Mouse (Mus musculus): ENCODE data around the gene Eif5. TPM values are rescaled to one million over a fixed set of nuclear protein-coding genes. Genes with fewer than 3 reads are reported as not detected.
"Not testable (repeated sequence)": the region's sequence is repeated elsewhere in the genome, so short reads cannot be mapped to it uniquely, and the experiment has no call there.

The Eif5 gene
- polyA plus RNA-seq (2016; fragmentation: Nextera tagmentation; extraction: Ambion mirVana): 602 and 657 TPM in 2 replicates

- Histone ChIP-seq H3K27me3 (no peaks in the 10 kb centered on the region), H3K9ac (peak within 1 kb of the TSS; percentile 97), H3K9me3 (no peaks in the 10 kb centered on the region), H3K4me2 (replicated peaks) (peak within 1 kb of the TSS; percentile 86), H3K4me3 (peak within 1 kb of the TSS; percentile 92), H3K36me3 (peaks cover 38% of the 10 kb centered on the region), H3K4me1 (peaks cover 22% of the 10 kb centered on the region), H3K27ac (peak within 1 kb of the TSS; percentile 97)
- ATAC-seq (ENCODE audit: insufficient number of reproducible peaks, insufficient read depth, low FRiP score, low TSS enrichment): peak; percentile 100
- under 1% methylated on average over 34 of the region's 47 CpGs for WGBS
Observed at GRCm38 (mm10) chr12:111537796-111538291, at the start of gene Eif5. Eif5 (plus strand) TSS chr12:111538016.

GRCm38 (mm10) chr12:111489261-111489865 is 48.5 kb upstream of the Eif5 start:
- Histone ChIP-seq H3K4me2 (replicated peaks) (no peak overlapping the region), H3K4me1 (peaks cover 21% of the 10 kb centered on the region), H3K4me3 (no peak overlapping the region), H3K27ac (no peak overlapping the region), H3K9me3 (no peaks in the 10 kb centered on the region), H3K27me3 (peaks cover 17% of the 10 kb centered on the region; the same call in 1 of the 2 replicates), H3K36me3 (no peaks in the 10 kb centered on the region), H3K9ac (no peak overlapping the region)
- 67% methylated on average over 11 of the region's 11 CpGs for WGBS
- no peak for ATAC-seq (ENCODE audit: insufficient number of reproducible peaks, insufficient read depth, low FRiP score, low TSS enrichment)

GRCm38 (mm10) chr12:111494931-111495330 is 42.9 kb upstream of the Eif5 start:
- no peak overlapping the region for H3K4me3 ChIP-seq
- no peaks in the 10 kb centered on the region for H3K9me3 ChIP-seq
- H3K36me3 ChIP-seq: no peaks in the 10 kb centered on the region
- H3K27ac ChIP-seq: no peak overlapping the region
- no peak overlapping the region for H3K9ac ChIP-seq
- no peaks in the 10 kb centered on the region for H3K4me1 ChIP-seq
- no peaks in the 10 kb centered on the region for H3K27me3 ChIP-seq
- no peak overlapping the region for H3K4me2 ChIP-seq (replicated peaks)
- ATAC-seq (ENCODE audit: insufficient number of reproducible peaks, insufficient read depth, low FRiP score, low TSS enrichment): no peak
- WGBS: 71% methylated on average over 4 of the region's 4 CpGs

- no peaks in the 10 kb centered on the region for H3K4me1 ChIP-seq
- 56% methylated on average over 2 of the region's 2 CpGs for WGBS
- no peak overlapping the region for H3K4me3 ChIP-seq
- H3K27ac ChIP-seq: no peak overlapping the region
- H3K27me3 ChIP-seq: no peaks in the 10 kb centered on the region
- no peak overlapping the region for H3K4me2 ChIP-seq (replicated peaks)
- no peaks in the 10 kb centered on the region for H3K36me3 ChIP-seq
- no peak overlapping the region for H3K9ac ChIP-seq
- H3K9me3 ChIP-seq: no peaks in the 10 kb centered on the region
- no peak for ATAC-seq (ENCODE audit: insufficient number of reproducible peaks, insufficient read depth, low FRiP score, low TSS enrichment)
Observed at GRCm38 (mm10) chr12:111497076-111497475, 40.7 kb upstream of the Eif5 start.

GRCm38 (mm10) chr12:111499617-111500016 is 38.2 kb upstream of the Eif5 start:
- Histone ChIP-seq H3K27me3 (no peaks in the 10 kb centered on the region), H3K36me3 (no peaks in the 10 kb centered on the region), H3K4me3 (no peak overlapping the region), H3K4me2 (replicated peaks) (no peak overlapping the region), H3K9me3 (no peaks in the 10 kb centered on the region), H3K9ac (no peak overlapping the region), H3K27ac (no peak overlapping the region), H3K4me1 (0 out of 2 replicates have a peak, but pooled peaks cover 3% of the 10 kb centered on the region)
- no peak for ATAC-seq (ENCODE audit: insufficient number of reproducible peaks, insufficient read depth, low FRiP score, low TSS enrichment)
- WGBS: 57% methylated on average over 5 of the region's 5 CpGs

- H3K9ac ChIP-seq: no peak overlapping the region
- no peak for ATAC-seq (ENCODE audit: insufficient number of reproducible peaks, insufficient read depth, low FRiP score, low TSS enrichment)
- no peaks in the 10 kb centered on the region for H3K9me3 ChIP-seq
- H3K4me1 ChIP-seq: 0 out of 2 replicates have a peak, but pooled peaks cover 5% of the 10 kb centered on the region
- no peak overlapping the region for H3K27ac ChIP-seq
- H3K27me3 ChIP-seq: no peaks in the 10 kb centered on the region
- 34% methylated on average over 5 of the region's 5 CpGs for WGBS
- no peak overlapping the region for H3K4me2 ChIP-seq (replicated peaks)
- H3K36me3 ChIP-seq: no peaks in the 10 kb centered on the region
- H3K4me3 ChIP-seq: no peak overlapping the region
Observed at GRCm38 (mm10) chr12:111500725-111501124, 37.1 kb upstream of the Eif5 start.

- no peak overlapping the region for H3K9ac ChIP-seq
- no peak overlapping the region for H3K27ac ChIP-seq
- H3K4me1 ChIP-seq: 0 out of 2 replicates have a peak, but pooled peaks cover 5% of the 10 kb centered on the region
- ATAC-seq (ENCODE audit: insufficient number of reproducible peaks, insufficient read depth, low FRiP score, low TSS enrichment): no peak
- H3K9me3 ChIP-seq: no peaks in the 10 kb centered on the region
- H3K4me2 ChIP-seq (replicated peaks): no peak overlapping the region
- no peaks in the 10 kb centered on the region for H3K27me3 ChIP-seq
- no peaks in the 10 kb centered on the region for H3K36me3 ChIP-seq
- no peak overlapping the region for H3K4me3 ChIP-seq
- WGBS: 82% methylated on average over 12 of the region's 12 CpGs
Observed at GRCm38 (mm10) chr12:111503063-111503567, 34.7 kb upstream of the Eif5 start.

- 75% methylated on average over 5 of the region's 5 CpGs for WGBS
- no peak overlapping the region for H3K27ac ChIP-seq
- no peaks in the 10 kb centered on the region for H3K9me3 ChIP-seq
Observed at GRCm38 (mm10) chr12:111503571-111503970, 34.2 kb upstream of the Eif5 start.

GRCm38 (mm10) chr12:111504904-111505303 is 32.9 kb upstream of the Eif5 start:
- 3% methylated on average over 12 of the region's 12 CpGs for WGBS
- H3K4me3 ChIP-seq: peak overlapping the region; percentile 21
- ATAC-seq (ENCODE audit: insufficient number of reproducible peaks, insufficient read depth, low FRiP score, low TSS enrichment): 0 out of 2 replicates have a peak, but pooled peaks have one; percentile 8

More at GRCm38 (mm10) chr12:111503571-111503970, 34.2 kb upstream of the Eif5 start:
- Histone ChIP-seq H3K27me3 (no peaks in the 10 kb centered on the region), H3K36me3 (no peaks in the 10 kb centered on the region), H3K9ac (no peak overlapping the region), H3K4me3 (no peak overlapping the region), H3K4me2 (replicated peaks) (no peak overlapping the region), H3K4me1 (0 out of 2 replicates have a peak, but pooled peaks cover 5% of the 10 kb centered on the region)
- no peak for ATAC-seq (ENCODE audit: insufficient number of reproducible peaks, insufficient read depth, low FRiP score, low TSS enrichment)

GRCm38 (mm10) chr12:111507001-111507400 is 30.8 kb upstream of the Eif5 start:
- Histone ChIP-seq H3K4me2 (replicated peaks) (no peak overlapping the region), H3K9ac (no peak overlapping the region), H3K4me3 (no peak overlapping the region), H3K27ac (no peak overlapping the region), H3K36me3 (no peaks in the 10 kb centered on the region), H3K27me3 (no peaks in the 10 kb centered on the region), H3K9me3 (no peaks in the 10 kb centered on the region), H3K4me1 (0 out of 2 replicates have a peak, but pooled peaks cover 9% of the 10 kb centered on the region)
- WGBS: 58% methylated on average over 5 of the region's 5 CpGs
- ATAC-seq (ENCODE audit: insufficient number of reproducible peaks, insufficient read depth, low FRiP score, low TSS enrichment): no peak

More at GRCm38 (mm10) chr12:111504904-111505303, 32.9 kb upstream of the Eif5 start:
- Histone ChIP-seq H3K27me3 (no peaks in the 10 kb centered on the region), H3K4me2 (replicated peaks) (peak overlapping the region; percentile 43), H3K4me1 (0 out of 2 replicates have a peak, but pooled peaks cover 9% of the 10 kb centered on the region), H3K27ac (no peak overlapping the region), H3K9me3 (no peaks in the 10 kb centered on the region), H3K36me3 (no peaks in the 10 kb centered on the region), H3K9ac (0 out of 2 replicates have a peak overlapping the region, but pooled peaks have one; percentile 27)

- H3K9me3 ChIP-seq: no peaks in the 10 kb centered on the region
- no peak overlapping the region for H3K4me2 ChIP-seq (replicated peaks)
- 84% methylated on average over 10 of the region's 10 CpGs for WGBS
- H3K27me3 ChIP-seq: no peaks in the 10 kb centered on the region
- no peak overlapping the region for H3K27ac ChIP-seq
- H3K4me1 ChIP-seq: 0 out of 2 replicates have a peak, but pooled peaks cover 9% of the 10 kb centered on the region
- no peaks in the 10 kb centered on the region for H3K36me3 ChIP-seq
- no peak overlapping the region for H3K4me3 ChIP-seq
- H3K9ac ChIP-seq: no peak overlapping the region
- no peak for ATAC-seq (ENCODE audit: insufficient number of reproducible peaks, insufficient read depth, low FRiP score, low TSS enrichment)
Observed at GRCm38 (mm10) chr12:111507962-111508361, 29.9 kb upstream of the Eif5 start.

- H3K9ac ChIP-seq; H3K27me3 ChIP-seq; H3K4me2 ChIP-seq (replicated peaks); H3K36me3 ChIP-seq; H3K9me3 ChIP-seq; ATAC-seq (ENCODE audit: insufficient number of reproducible peaks, insufficient read depth, low FRiP score, low TSS enrichment); H3K4me3 ChIP-seq; H3K27ac ChIP-seq; H3K4me1 ChIP-seq: not testable (repeated sequence)
- 81% methylated on average over 3 of the region's 3 CpGs for WGBS
Observed at GRCm38 (mm10) chr12:111508438-111508837, 29.4 kb upstream of the Eif5 start.

All from embryonic facial prominence, embryonic 12.5 days (tissue).